Mouse (Mus musculus): ENCODE data around the gene Chd1. TPM values are rescaled to one million over a fixed set of nuclear protein-coding genes. Genes with fewer than 3 reads are reported as not detected.

Chd1 gene
- polyA plus RNA-seq, 1 experiment from 2014 or later: 28.0 TPM

DNA sequence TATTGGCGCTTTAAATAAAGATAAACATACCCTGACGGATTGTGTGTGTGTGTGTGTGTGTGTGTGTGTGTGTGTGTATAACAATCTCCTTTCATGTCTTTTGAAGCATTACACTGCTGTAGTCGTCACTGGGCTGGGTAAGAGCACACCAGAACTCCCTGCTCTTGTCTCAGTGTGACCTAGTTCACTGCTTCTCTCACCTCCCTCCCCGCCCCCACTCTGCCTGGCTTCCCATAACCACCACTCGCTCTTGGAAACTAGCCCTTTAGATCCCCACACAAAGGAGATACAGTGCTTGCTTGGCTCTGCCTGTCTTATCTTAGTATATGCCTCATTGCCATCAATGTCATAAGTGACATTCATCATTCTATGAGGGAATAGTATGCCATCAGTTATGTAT is 71.6 kb downstream of the Chd1 start:
- no peak overlapping the region for H3K9ac ChIP-seq
- 65% methylated on average over 5 of the region's 5 CpGs for WGBS
- peaks cover 4% of the 10 kb centered on the region; the same call in 1 of the 2 replicates for H3K4me1 ChIP-seq (replicated peaks)
- no peak overlapping the region for H3K4me3 ChIP-seq
- H3K27me3 ChIP-seq (replicated peaks): no peaks in the 10 kb centered on the region
- H3K36me3 ChIP-seq: 0 out of 2 replicates have a peak, but pooled peaks cover 3% of the 10 kb centered on the region
- no peaks in the 10 kb centered on the region for H3K9me3 ChIP-seq (replicated peaks)
- no peak overlapping the region for H3K4me2 ChIP-seq
- H3K27ac ChIP-seq (ENCODE audit: poor library complexity, severe bottlenecking): no peak overlapping the region
- ATAC-seq (ENCODE audit: insufficient number of reproducible peaks, low FRiP score): no peak

- Histone ChIP-seq H3K27ac (ENCODE audit: poor library complexity, severe bottlenecking) (no peak overlapping the region), H3K4me3 (no peak overlapping the region), H3K4me1 (replicated peaks) (peaks cover 4% of the 10 kb centered on the region; the same call in 1 of the 2 replicates), H3K27me3 (replicated peaks) (no peaks in the 10 kb centered on the region), H3K9me3 (replicated peaks) (no peaks in the 10 kb centered on the region), H3K9ac (no peak overlapping the region), H3K4me2 (no peak overlapping the region), H3K36me3 (no peaks in the 10 kb centered on the region)
- WGBS: 83% methylated on average over 6 of the region's 6 CpGs
- ATAC-seq (ENCODE audit: insufficient number of reproducible peaks, low FRiP score): no peak
Observed at GRCm38 (mm10) chr17:15777979-15778378, 73.2 kb downstream of the Chd1 start.

DNA sequence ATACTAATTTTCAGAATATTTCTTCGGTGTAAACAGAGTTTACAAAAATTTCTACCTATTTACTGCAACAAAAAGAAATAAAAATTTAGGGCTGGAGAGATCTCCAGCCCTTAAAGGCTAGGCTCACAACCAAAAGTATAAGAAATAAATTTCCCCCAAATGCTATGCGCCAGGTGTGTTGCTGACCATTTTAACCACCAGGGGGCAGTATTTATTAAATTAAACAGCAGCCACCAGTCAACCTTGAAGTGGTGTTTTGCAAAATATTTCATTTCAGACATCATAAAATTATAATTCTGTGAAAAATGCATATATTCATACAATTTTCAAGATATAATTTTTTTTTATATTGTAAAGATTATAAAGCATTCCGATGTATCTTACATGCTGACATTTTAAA is 82.3 kb downstream of the Chd1 start:
- H3K36me3 ChIP-seq: no peaks in the 10 kb centered on the region
- no peak overlapping the region for H3K4me2 ChIP-seq
- no peak overlapping the region for H3K9ac ChIP-seq
- no peaks in the 10 kb centered on the region for H3K9me3 ChIP-seq (replicated peaks)
- no peak for ATAC-seq (ENCODE audit: insufficient number of reproducible peaks, low FRiP score)
- H3K4me3 ChIP-seq: no peak overlapping the region
- no peaks in the 10 kb centered on the region for H3K27me3 ChIP-seq (replicated peaks)
- 21% methylated on average over 3 of the region's 3 CpGs for WGBS
- no peak overlapping the region for H3K27ac ChIP-seq (ENCODE audit: poor library complexity, severe bottlenecking)
- no peaks in the 10 kb centered on the region for H3K4me1 ChIP-seq (replicated peaks)

DNA sequence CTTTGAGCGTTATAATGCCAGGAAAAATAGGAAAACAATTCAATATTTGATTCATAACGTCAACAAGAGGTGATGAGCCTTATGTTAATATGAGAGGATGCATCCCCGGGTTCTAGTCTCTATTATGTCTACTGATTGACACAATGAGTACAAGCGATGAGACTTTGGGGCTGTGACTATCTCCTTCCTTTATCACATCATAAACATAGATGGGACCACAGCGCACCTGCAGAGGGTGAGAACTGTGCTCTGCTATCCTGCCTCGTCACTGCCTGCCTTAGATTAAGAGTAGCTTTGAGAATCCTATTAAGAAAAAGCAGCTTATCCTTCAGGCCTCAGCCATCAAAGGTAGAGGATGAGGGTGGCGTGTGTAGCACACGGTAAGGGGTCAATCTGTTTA is 85.9 kb downstream of the Chd1 start:
- no peak overlapping the region for H3K4me2 ChIP-seq
- no peak for ATAC-seq (ENCODE audit: insufficient number of reproducible peaks, low FRiP score)
- H3K27me3 ChIP-seq (replicated peaks): no peaks in the 10 kb centered on the region
- H3K4me3 ChIP-seq: no peak overlapping the region
- no peaks in the 10 kb centered on the region for H3K4me1 ChIP-seq (replicated peaks)
- H3K9ac ChIP-seq: no peak overlapping the region
- no peaks in the 10 kb centered on the region for H3K36me3 ChIP-seq
- WGBS: 80% methylated on average over 8 of the region's 8 CpGs
- 0 out of 2 replicates have a peak, but pooled peaks cover 5% of the 10 kb centered on the region for H3K9me3 ChIP-seq (replicated peaks)
- H3K27ac ChIP-seq (ENCODE audit: poor library complexity, severe bottlenecking): no peak overlapping the region

DNA sequence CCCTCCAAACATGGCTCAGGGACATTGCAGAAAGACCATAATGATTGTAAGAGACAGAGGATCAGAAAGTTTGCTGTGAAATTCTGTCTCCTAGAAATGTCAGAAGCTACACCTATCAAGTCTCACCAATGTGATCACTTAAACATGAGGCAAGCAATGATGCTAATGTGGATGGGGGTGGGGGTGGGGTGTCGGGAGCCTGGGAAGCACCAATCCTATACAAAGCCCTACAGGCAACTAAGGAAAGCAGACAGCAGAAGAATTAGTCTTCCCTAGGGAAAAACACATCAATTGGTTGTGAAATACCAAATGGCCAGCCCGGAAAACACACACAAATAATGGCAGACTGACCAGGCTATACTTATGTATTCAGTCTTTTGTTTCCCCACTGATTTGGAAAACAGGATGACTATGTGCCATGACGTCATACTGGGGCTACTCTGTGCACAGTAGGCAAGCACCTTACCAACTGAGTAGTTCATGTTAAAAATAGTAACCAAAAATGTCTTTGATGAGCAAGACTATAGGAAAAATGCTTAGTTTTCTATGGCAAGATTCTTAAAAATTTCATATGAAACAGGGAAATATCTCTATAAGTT is 94.5 kb downstream of the Chd1 start:
- ATAC-seq (ENCODE audit: insufficient number of reproducible peaks, low FRiP score): no peak
- Histone ChIP-seq H3K9me3 (replicated peaks) (0 out of 2 replicates have a peak, but pooled peaks cover 11% of the 10 kb centered on the region), H3K36me3 (no peaks in the 10 kb centered on the region), H3K4me2 (no peak overlapping the region), H3K9ac (no peak overlapping the region), H3K4me3 (no peak overlapping the region), H3K27ac (ENCODE audit: poor library complexity, severe bottlenecking) (no peak overlapping the region), H3K27me3 (replicated peaks) (no peaks in the 10 kb centered on the region), H3K4me1 (replicated peaks) (no peaks in the 10 kb centered on the region)
- 79% methylated on average over 3 of the region's 3 CpGs for WGBS

GRCm38 (mm10) chr17:15804008-15804812 is 99.4 kb downstream of the Chd1 start:
- Histone ChIP-seq H3K36me3 (peaks cover 13% of the 10 kb centered on the region), H3K9me3 (replicated peaks) (0 out of 2 replicates have a peak, but pooled peaks cover 3% of the 10 kb centered on the region), H3K4me1 (replicated peaks) (peaks cover 20% of the 10 kb centered on the region), H3K4me2 (no peak overlapping the region), H3K27ac (ENCODE audit: poor library complexity, severe bottlenecking) (no peak overlapping the region), H3K9ac (no peak overlapping the region), H3K4me3 (no peak overlapping the region), H3K27me3 (replicated peaks) (no peaks in the 10 kb centered on the region)
- 47% methylated on average over 15 of the region's 15 CpGs for WGBS
- peak; percentile 64; the same call in 1 of the 2 replicates for ATAC-seq (ENCODE audit: insufficient number of reproducible peaks, low FRiP score)

GRCm38 (mm10) chr17:15807295-15807984 is 102.7 kb downstream of the Chd1 start:
- Histone ChIP-seq H3K27ac (ENCODE audit: poor library complexity, severe bottlenecking) (no peak overlapping the region), H3K4me2 (no peak overlapping the region), H3K9me3 (replicated peaks) (0 out of 2 replicates have a peak, but pooled peaks cover 1% of the 10 kb centered on the region), H3K4me1 (replicated peaks) (peaks cover 29% of the 10 kb centered on the region), H3K27me3 (replicated peaks) (no peaks in the 10 kb centered on the region), H3K4me3 (no peak overlapping the region), H3K36me3 (peaks cover 13% of the 10 kb centered on the region), H3K9ac (no peak overlapping the region)
- no peak for ATAC-seq (ENCODE audit: insufficient number of reproducible peaks, low FRiP score)
- WGBS: 73% methylated on average over 23 of the region's 23 CpGs

DNA sequence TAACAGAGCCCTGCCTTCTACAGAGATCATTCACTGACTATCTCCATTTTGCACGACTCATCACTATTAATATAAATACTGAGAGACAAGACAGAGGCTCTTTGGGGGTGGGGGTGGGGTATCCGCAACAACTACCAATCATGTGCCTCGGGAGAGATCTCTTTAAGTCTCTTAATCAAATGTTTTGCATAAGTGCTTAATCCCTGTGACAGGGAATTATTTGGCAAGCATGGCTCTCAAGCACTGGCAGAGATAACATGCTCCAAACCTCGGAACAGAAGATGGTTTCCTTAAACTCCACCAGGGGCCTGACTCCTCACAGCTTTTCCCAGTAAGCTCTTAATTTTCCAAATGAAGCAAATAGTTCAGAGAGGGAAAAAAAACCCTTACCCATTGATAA is 103.2 kb downstream of the Chd1 start:
- no peak for ATAC-seq (ENCODE audit: insufficient number of reproducible peaks, low FRiP score)
- Histone ChIP-seq H3K4me3 (no peak overlapping the region), H3K36me3 (peaks cover 13% of the 10 kb centered on the region), H3K27ac (ENCODE audit: poor library complexity, severe bottlenecking) (no peak overlapping the region), H3K9ac (no peak overlapping the region), H3K4me2 (no peak overlapping the region), H3K4me1 (replicated peaks) (peaks cover 29% of the 10 kb centered on the region), H3K9me3 (replicated peaks) (no peaks in the 10 kb centered on the region), H3K27me3 (replicated peaks) (no peaks in the 10 kb centered on the region)
- 35% methylated on average over 4 of the region's 4 CpGs for WGBS

- Histone ChIP-seq H3K36me3 (peaks cover 13% of the 10 kb centered on the region), H3K9me3 (replicated peaks) (no peaks in the 10 kb centered on the region), H3K4me2 (peak overlapping the region; percentile 14), H3K27me3 (replicated peaks) (no peaks in the 10 kb centered on the region), H3K27ac (ENCODE audit: poor library complexity, severe bottlenecking) (0 out of 2 replicates have a peak overlapping the region, but pooled peaks have one; percentile 42), H3K4me1 (replicated peaks) (peaks cover 30% of the 10 kb centered on the region), H3K4me3 (no peak overlapping the region), H3K9ac (no peak overlapping the region)
- WGBS: 17% methylated on average over 10 of the region's 10 CpGs
- ATAC-seq (ENCODE audit: insufficient number of reproducible peaks, low FRiP score): no peak
Observed at GRCm38 (mm10) chr17:15808468-15809374, 104.0 kb downstream of the Chd1 start.

- WGBS: 87% methylated on average over 2 of the region's 2 CpGs
- no peak overlapping the region for H3K27ac ChIP-seq (ENCODE audit: poor library complexity, severe bottlenecking)
- H3K4me1 ChIP-seq (replicated peaks): peaks cover 41% of the 10 kb centered on the region
Observed at GRCm38 (mm10) chr17:15809949-15810348, 105.2 kb downstream of the Chd1 start.

More at GRCm38 (mm10) chr17:15809949-15810348, 105.2 kb downstream of the Chd1 start:
- H3K4me2 ChIP-seq: no peak overlapping the region
- ATAC-seq (ENCODE audit: insufficient number of reproducible peaks, low FRiP score): no peak
- no peak overlapping the region for H3K9ac ChIP-seq
- peaks cover 13% of the 10 kb centered on the region for H3K36me3 ChIP-seq
- no peaks in the 10 kb centered on the region for H3K27me3 ChIP-seq (replicated peaks)
- no peaks in the 10 kb centered on the region for H3K9me3 ChIP-seq (replicated peaks)
- H3K4me3 ChIP-seq: no peak overlapping the region

Data from heart, embryonic 12.5 days (tissue).